Mouse (Mus musculus) limb, embryonic 15.5 days (tissue): ENCODE data around the gene Pus3. TPM values are rescaled to one million over a fixed set of nuclear protein-coding genes. Genes with fewer than 3 reads are reported as not detected.
"Not testable (repeated sequence)": the region's sequence is repeated elsewhere in the genome, so short reads cannot be mapped to it uniquely, and the experiment has no call there.

Source experiments
- ATAC-seq: fragments of 200-750 bp; cut with Nextera tagmentation; 2 replicates; pipeline ENCODE4 v1.8.0; 2017; ENCODE audit warnings: low read depth, moderate TSS enrichment; ENCODE audit not compliant: insufficient number of reproducible peaks, low FRiP score, low TSS enrichment
- H3K27ac ChIP-seq: fragments of 300-500 bp; sonication (generic); 2 replicates; pipeline ENCODE4 v1.5.1; 2015; ENCODE audit warnings: moderate library complexity, mild to moderate bottlenecking, inconsistent platforms
- H3K27me3 ChIP-seq: fragments of 300-500 bp; sonication (generic); 2 replicates; pipeline ENCODE4 v1.6.1; 2015; ENCODE audit warnings: inconsistent platforms
- H3K36me3 ChIP-seq: fragments of 300-500 bp; sonication (generic); 2 replicates; pipeline ENCODE4 v1.6.1; 2015; ENCODE audit warnings: inconsistent platforms
- H3K4me1 ChIP-seq: fragments of 300-500 bp; sonication (generic); 2 replicates; pipeline ENCODE4 v1.6.1; 2015; ENCODE audit warnings: inconsistent platforms
- H3K4me2 ChIP-seq: fragments of 300-500 bp; sonication (generic); 2 replicates; pipeline ENCODE4 v1.6.1; 2015; ENCODE audit warnings: mild to moderate bottlenecking, inconsistent platforms
- H3K4me3 ChIP-seq: fragments of 300-500 bp; sonication (generic); 2 replicates; pipeline ENCODE4 v1.5.1; 2015; ENCODE audit warnings: mild to moderate bottlenecking, inconsistent platforms
- H3K9ac ChIP-seq: fragments of 300-500 bp; sonication (generic); 2 replicates; pipeline ENCODE4 v1.6.1; 2015; ENCODE audit warnings: inconsistent platforms
- H3K9me3 ChIP-seq: fragments of 300-500 bp; sonication (generic); 2 replicates; pipeline ENCODE4 v1.6.1; 2016; ENCODE audit warnings: inconsistent platforms
- WGBS: fragments of 180-500 bp; shearing (Covaris S2); methylation state at CpG from one replicate; pipeline ENCODE4 v1.1.7; 2015; 5-methylcytosine and 5-hydroxymethylcytosine counted together
- polyA plus RNA-seq: library from polyadenylated mRNA; unstranded; fragments of >200 nt; fragmentation: Nextera tagmentation; extraction: Ambion mirVana; gene quantifications from 2 replicates; pipeline ENCODE4 v1.2.1, GENCODE M21; 2015

Gene Pus3
- polyA plus RNA-seq, 1 experiment from 2014 or later: 17.2 TPM

GRCm38 (mm10) chr9:35592903-35593302 is 34.5 kb downstream of the Pus3 start:
- H3K36me3 ChIP-seq: no peaks in the 10 kb centered on the region
- no peaks in the 10 kb centered on the region for H3K4me1 ChIP-seq
- no peak overlapping the region for H3K4me2 ChIP-seq
- no peak overlapping the region for H3K4me3 ChIP-seq
- no peaks in the 10 kb centered on the region for H3K27me3 ChIP-seq
- H3K9ac ChIP-seq: no peak overlapping the region
- H3K9me3 ChIP-seq: no peaks in the 10 kb centered on the region
- 13% methylated on average over 2 of the region's 2 CpGs for WGBS
- ATAC-seq: no peak
- H3K27ac ChIP-seq: no peak overlapping the region

GRCm38 (mm10) chr9:35607647-35608405 is 49.4 kb downstream of the Pus3 start:
- Histone ChIP-seq H3K27me3 (no peaks in the 10 kb centered on the region), H3K4me1 (no peaks in the 10 kb centered on the region), H3K4me3 (no peak overlapping the region), H3K9ac (no peak overlapping the region), H3K4me2 (no peak overlapping the region), H3K36me3 (no peaks in the 10 kb centered on the region), H3K27ac (no peak overlapping the region), H3K9me3 (no peaks in the 10 kb centered on the region)
- WGBS: 67% methylated on average over 8 of the region's 8 CpGs
- no peak for ATAC-seq

GRCm38 (mm10) chr9:35611841-35612240 is 53.4 kb downstream of the Pus3 start, which contains the start of gene Pate4:
Gene Pate4, minus strand, starts transcription at chr9:35611941.
- H3K36me3 ChIP-seq: no peaks in the 10 kb centered on the region
- no peak within 1 kb of the TSS for H3K27ac ChIP-seq
- no peak within 1 kb of the TSS for H3K4me3 ChIP-seq
- 95% methylated on average over 1 of the region's 1 CpGs for WGBS
- H3K9me3 ChIP-seq: no peaks in the 10 kb centered on the region
- ATAC-seq: no peak
- no peak within 1 kb of the TSS for H3K9ac ChIP-seq
- H3K27me3 ChIP-seq: no peaks in the 10 kb centered on the region
- H3K4me2 ChIP-seq: no peak within 1 kb of the TSS
- H3K4me1 ChIP-seq: no peaks in the 10 kb centered on the region

GRCm38 (mm10) chr9:35614005-35614404 is 55.6 kb downstream of the Pus3 start:
- 23% methylated on average over 2 of the region's 2 CpGs for WGBS
- Histone ChIP-seq H3K27ac (no peak overlapping the region), H3K4me2 (no peak overlapping the region), H3K9me3 (no peaks in the 10 kb centered on the region), H3K27me3 (no peaks in the 10 kb centered on the region), H3K4me1 (no peaks in the 10 kb centered on the region), H3K9ac (no peak overlapping the region), H3K4me3 (no peak overlapping the region), H3K36me3 (no peaks in the 10 kb centered on the region)
- ATAC-seq: no peak

- not testable (repeated sequence) for H3K4me2 ChIP-seq, H3K9me3 ChIP-seq, H3K36me3 ChIP-seq, H3K27ac ChIP-seq, H3K9ac ChIP-seq, ATAC-seq, H3K4me1 ChIP-seq, H3K27me3 ChIP-seq, H3K4me3 ChIP-seq
- 70% methylated on average over 2 of the region's 2 CpGs for whole genome bisulfite sequencing
These were observed 58.4 kb downstream of the Pus3 start for GRCm38 (mm10) chr9:35616784-35617183.

Other genes with a start within 250 kb of the Pus3 start
- gene Cdon, start 137.5 kb upstream of the Pus3 start, polyA plus RNA-seq: 28.6 and 35.9 TPM in 2 replicates
- gene Gm1113, start 40.3 kb upstream of the Pus3 start, polyA plus RNA-seq: not detected in 2 replicates
- 2.1 and 2.4 TPM in 2 replicates for gene Ddx25, start 67 bp upstream of the Pus3 start, polyA plus RNA-seq
- 0.31 and 0.83 TPM in 2 replicates for gene Pate2, start 11.7 kb downstream of the Pus3 start, polyA plus RNA-seq
- 14.2 and 14.4 TPM in 2 replicates for gene Hyls1, start 11.8 kb downstream of the Pus3 start, polyA plus RNA-seq
- not detected in 2 replicates for gene Pate4, start 53.3 kb downstream of the Pus3 start, polyA plus RNA-seq
- gene Pate3, start 89.6 kb downstream of the Pus3 start, polyA plus RNA-seq: not detected in 2 replicates
- gene Pate1, start 128.8 kb downstream of the Pus3 start, polyA plus RNA-seq: not detected in 2 replicates
- gene Gm17677, start 182.5 kb downstream of the Pus3 start, polyA plus RNA-seq: not detected in 2 replicates
- gene Gm17727, start 219.5 kb downstream of the Pus3 start, polyA plus RNA-seq: not detected in 2 replicates
- gene Gm27235, start 231.5 kb downstream of the Pus3 start, polyA plus RNA-seq: not detected in 2 replicates
- not detected in 2 replicates for gene D730048I06Rik, start 231.5 kb downstream of the Pus3 start, polyA plus RNA-seq